Mouse (Mus musculus) adrenal gland, adult 18-20 months (tissue): ENCODE data around the gene Wdr70. TPM values are rescaled to one million over a fixed set of nuclear protein-coding genes. Genes with fewer than 3 reads are reported as not detected.

ENCODE experiments used
- DNase-seq, 2 experiments: peaks; one replicate each; pipeline ENCODE4 v3.0.0; 2021 to 2022; ENCODE audit warnings: low spot score in 2 of 2
- total RNA-seq, 2 experiments: library from RNA; stranded (reverse); gene quantifications; 1 replicate in 1 of 2; 2 replicates in 1 of 2; pipeline ENCODE4 v1.2.3; 2021

Wdr70 gene
- total RNA-seq, 2 experiments from 2014 or later = 30.1 to 31.1 TPM

DNA sequence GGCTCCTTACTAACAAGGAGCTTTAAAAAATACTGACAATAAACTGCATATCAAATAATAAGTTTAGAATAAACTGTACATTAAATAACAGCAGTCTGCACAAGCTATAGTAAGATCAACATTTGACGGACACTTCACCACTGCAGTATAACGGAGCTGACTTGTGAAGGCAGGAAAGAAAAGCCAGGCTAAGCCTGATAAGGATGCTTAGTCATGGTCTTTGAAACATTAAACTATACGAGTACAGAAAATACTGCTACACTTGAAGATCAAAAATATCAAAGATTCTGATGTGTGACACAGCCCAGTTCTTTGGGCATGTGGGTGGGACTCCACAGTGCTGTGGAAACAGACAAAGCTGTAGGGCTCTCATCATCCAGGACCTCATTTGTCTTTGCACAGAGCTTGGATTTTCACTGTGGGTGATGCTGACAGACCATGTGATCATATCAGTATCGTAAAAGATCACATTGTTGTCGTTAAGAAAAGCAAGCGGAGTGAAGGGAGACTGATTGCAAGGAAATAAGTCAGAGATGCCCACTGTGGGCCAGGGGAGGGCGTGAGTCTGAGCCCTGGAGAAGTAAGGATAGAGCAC, 163.3 kb downstream of the Wdr70 start:
- no peak for DNase-seq

DNA sequence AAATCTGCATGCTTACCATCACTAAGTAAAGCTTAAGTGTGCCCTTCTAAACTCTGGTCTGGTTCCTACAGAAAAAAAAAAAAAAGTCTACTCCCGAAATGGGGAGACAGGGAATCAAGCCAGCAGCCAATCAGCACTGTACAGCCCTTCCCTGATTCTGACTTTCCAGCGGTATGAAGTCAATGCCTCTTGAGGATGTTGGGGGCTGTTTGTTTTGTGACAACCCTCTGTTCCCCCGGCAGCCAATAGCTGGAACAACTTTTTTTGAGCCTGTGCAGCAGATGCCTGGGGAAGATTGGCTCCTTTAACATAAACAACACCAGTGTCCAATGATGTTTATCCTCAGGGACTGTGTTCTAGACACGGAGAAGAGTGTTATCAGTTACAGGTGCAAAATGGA, 164.4 kb downstream of the Wdr70 start:
- no peak for DNase-seq

DNA sequence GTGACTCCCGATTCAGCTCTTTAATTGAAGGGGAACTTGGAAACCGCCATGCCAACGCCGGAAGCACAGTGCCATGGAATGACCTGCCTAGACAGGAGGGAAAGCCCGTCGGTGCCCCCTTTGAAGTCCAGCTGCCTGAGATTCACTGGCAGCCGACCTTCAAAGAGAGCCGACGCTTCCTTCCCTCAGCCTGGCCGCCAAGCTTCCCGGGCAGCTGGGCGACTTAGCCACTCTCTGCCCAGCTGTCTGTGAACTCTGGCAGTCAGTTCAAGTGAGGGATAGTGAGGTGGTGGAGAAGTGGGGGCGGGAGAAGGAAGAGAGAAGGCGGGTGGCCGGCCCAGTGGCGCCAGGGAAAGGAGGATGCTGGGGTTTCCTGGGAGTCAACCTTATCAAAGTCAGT, 164.9 kb downstream of the Wdr70 start:
- DNase-seq = peak; percentile 24 to 27

DNA sequence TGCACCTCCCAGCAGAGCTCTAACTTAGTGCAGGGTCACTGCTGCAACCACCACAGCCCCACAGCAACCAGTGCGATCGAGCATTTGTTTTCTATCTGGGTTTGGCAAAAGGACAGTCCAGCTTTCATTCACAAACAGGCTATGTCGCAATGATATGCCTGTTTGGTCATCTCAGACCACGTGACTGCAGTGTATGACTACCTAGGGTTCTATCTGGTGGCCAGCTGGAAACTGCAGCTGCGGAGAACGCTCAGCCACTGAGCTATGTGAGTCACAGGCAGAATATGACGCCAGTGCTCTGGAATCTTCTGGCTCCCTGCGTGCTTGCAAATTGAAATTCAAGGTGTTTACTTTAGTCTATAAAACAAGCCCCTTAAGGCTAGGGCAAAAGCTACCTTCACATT, 167.4 kb downstream of the Wdr70 start:
- peak; percentile 37 to 40 for DNase-seq

DNA sequence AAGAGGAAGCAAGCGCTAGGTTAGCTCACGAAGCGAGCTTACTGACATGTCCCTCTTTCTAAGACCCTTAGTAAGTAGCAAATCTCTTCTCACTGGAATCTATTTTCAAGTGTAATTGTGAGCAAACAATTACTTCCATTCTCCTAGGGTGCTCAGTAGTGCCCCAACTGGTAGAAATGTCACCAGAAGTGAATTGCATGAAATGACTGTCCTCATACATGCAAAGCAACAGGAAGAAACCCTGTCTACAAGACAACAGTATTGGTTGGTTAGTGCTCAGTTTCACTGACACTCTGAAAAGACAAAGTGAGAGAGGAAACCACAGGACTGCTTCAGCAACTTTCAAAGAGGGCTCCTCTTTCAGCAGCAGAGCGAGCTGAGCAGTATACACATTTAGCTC, 173.6 kb downstream of the Wdr70 start:
- no peak for DNase-seq

DNA sequence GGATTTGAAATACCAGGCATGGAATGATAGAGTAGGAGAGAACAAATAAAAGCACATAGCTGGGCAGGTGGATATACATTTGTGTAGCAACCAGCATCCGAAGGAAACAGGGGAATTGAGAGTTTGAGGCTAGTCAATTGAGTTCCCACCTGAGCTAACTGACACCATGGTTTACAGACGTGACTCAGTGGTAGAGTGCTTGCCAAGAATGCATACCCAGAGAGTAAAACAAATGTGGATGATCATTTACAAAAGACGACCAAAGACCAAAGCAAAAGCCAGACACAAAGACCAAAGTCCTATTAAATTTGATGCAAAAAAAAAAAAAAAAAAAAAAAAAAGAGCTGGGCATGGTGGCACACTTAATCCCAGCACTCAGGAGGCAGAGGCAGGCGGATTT, 175.7 kb downstream of the Wdr70 start:
- no peak for DNase-seq

DNA sequence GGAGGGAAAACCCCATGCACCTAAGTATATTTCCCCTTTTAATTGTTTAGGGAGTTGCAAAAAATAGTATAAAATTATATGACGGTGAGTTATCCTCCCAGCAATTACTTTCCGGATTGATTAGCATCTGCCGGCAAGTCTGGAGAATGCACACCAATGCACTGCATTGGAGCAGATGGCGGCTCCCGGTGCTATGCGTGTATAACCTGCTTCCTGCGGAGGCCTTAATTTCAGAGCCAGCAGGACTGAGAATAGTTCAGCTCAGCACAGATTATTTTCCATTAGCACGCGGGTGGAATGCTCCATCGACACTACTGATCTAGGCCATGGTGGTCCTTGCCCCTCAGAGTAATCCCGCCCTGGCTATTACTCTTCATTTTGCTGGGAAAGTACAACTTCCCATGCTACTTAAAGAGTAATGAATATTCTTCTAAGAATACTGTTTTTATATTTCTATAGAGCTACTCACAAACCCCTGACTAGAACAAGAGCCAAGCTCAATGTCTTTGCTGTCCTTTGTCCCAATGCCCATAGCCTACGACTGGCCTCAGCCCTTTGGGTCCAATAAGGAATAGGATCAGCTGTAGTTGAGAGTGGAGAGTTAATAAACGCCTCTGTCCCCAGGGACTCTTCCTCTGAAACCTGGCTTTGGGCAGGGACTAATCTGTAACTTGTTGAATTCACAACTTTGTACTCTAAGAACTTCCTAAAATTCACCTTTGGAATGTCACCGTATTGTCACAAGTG, 176.5 kb downstream of the Wdr70 start:
- DNase-seq = no peak

DNA sequence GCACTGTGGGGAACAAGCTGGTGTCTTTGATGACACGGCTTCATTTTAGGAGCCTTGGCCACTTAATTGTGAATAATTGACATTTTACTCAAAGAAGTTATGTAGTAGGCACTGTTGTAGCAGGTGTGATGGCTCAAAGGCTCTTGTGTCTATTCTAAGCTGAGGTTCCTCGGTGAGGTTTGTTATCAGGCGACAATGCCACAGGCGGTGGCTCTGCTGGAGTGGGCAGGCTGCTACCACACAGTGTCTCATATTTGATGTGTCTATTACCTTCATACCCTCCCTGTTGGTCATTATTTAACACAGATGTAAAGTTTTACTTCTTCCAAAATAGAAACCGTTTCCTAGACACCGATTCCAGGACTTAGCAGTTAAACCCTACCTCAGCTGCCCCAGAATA, 177.9 kb downstream of the Wdr70 start:
- DNase-seq = no peak

DNA sequence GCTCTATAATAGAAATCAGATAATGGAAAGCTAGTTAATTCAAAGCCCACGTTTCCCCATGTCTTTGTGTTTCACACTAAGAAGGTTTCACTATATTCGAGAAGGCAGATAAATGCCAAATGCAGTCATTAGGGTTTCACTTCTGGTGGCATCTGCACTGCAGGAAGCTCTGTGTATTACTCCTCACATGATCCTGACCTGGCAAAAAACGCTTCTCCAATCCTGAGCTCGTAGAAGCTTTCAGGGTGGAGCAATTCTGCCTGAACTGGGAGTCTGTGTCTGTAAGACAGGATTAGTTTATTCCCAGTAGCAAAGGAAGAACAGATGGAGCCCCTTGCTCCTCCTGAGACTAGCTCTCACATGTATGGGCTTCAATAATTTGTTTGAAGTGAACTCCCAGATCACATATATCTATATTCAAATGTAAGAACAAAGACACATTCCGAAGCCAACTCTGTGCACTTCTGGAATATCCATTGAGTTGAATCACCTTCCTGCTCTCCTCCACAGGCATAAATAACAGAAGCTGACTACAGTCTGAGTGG, 192.4 kb downstream of the Wdr70 start:
- no peak for DNase-seq

DNA sequence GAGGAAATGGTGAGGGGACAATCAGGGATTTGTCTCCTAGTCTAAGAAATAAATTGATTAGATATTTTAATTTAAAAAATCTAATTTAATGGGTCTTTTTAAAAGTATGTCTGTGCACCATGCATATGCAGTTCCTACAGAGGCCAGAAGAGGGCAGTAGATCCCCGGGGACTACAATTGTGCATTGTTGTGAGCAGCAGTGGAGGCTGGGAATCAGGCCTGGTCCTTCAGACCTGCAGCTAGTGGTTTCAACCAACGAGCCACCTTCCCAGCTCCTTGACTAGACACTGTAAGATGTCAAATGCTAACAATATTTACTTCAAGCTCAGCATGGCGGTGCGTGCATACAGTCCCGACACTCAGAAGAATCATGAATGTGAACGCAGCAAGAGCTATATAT, 199.7 kb downstream of the Wdr70 start:
- DNase-seq = no peak

DNA sequence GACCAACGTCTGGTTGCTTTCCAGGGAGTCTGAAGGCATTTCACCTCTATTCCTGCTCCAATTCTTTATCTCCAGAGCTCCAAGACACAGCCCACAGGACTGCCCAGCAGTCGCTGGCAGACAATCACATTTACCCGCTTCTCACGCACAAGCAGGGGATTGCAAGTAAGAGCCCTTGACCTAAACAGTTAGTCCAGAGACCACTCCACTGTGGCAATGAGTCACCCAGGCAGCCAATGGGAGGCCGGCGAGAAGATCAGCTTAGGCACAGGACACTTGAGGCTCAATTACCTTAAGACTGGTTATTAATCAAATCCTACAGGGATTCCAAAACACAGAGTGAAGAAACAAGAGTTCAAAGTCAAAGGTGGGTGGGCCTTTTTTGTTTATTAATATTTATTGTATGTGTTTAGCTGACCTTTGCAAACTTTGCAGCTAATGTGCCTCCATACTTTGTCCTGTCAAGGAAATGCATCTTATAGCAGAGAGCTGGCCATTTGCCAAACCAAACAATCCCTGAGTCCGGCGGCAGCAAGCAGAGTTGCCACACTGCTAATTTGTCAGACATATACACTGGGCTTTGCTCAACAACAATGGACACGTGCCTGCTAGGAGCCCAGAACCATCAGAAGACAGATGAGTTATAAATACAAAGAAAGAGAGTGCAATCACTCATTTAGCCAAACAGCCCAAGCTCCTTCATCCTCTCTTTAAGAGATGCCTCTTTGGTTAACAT, 207.3 kb downstream of the Wdr70 start:
- no peak for DNase-seq

DNA sequence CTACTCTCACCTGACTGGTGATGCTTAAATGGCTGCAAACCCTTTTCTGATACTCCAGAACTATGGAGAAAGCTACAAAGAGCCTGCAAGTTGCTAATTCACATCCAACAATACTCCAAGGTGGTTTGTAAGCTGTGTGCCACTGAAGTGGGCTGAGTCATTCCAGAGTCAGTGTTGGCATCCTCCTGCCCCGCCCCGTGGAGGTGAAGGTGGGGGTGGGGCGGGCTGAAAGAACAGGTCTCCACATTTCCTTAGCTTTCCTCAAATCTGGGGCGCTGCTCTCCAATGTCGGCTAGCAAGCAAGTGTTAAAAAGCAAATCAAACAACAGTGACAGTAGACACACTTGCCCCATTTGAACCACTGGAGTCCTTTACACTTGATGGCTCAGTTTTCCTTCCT, 208.7 kb downstream of the Wdr70 start:
- DNase-seq = no peak

DNA sequence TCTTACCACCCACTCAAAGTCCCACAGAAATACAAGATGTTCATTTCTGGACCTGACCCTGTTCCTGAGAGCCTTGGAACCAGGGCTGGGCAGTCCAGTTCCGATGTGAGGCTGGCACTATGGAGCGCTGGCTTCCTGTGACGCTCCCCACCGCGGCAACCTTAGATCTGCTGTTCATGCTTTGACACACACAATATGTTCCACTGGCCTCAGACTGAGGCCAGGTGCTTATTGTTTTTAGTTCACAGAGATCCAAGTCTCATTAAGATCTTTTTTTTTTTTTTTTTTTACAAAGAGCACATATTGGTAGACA, 209.7 kb downstream of the Wdr70 start:
- no peak for DNase-seq

DNA sequence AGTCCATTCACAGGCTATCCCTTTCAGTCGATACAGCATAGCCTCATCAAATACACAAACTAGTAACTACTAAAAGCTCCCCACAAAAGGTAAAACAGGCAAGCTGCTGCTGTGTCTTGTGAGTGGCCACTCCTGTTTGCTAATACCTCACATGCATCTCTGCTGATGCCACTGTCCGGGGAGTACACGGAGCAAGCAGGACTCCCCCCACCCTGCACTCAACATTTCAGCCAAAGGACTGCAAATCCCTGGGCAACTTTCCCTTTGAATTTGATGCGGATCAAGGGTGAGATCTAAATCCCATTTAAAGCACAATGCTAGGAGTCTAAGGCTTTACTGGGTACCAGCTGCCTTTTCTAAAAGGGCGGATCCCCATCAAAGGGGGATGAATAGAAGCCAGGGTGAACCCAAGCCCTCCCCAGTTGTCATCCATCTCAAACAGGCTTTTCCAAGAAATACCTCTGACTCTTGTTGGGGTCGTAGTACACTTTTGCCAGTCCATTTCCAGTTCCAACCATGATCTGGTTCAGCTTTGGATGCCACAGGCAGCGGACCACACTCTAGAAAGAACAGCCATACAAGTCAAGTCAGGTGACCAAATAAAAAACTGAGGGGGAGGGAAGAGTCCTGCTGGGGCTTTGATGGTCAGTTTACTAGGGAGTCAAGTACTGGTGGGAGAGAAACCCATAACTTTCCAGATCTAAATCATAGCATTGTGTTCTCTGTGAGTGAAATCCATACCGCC, 210.2 kb downstream of the Wdr70 start:
- no peak for DNase-seq

DNA sequence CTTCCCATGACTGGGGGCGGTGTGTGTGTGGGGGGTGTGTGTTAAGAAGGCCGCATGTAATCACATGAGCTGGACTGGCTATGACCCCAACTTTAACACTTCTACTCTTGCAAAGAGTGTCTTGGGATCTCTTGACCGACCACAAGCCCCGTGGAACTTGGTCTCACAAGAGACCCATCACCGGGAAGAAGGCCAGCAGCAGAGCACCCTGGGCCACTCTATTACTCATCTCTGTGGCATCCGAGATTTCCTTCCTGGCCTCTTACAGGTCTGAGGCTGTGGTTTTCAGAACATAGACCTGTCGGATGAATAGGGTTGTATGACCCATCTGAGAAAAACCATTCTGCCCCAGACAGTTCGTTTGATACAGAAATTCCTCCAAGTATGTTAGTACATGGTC, 212.4 kb downstream of the Wdr70 start:
- no peak for DNase-seq

DNA sequence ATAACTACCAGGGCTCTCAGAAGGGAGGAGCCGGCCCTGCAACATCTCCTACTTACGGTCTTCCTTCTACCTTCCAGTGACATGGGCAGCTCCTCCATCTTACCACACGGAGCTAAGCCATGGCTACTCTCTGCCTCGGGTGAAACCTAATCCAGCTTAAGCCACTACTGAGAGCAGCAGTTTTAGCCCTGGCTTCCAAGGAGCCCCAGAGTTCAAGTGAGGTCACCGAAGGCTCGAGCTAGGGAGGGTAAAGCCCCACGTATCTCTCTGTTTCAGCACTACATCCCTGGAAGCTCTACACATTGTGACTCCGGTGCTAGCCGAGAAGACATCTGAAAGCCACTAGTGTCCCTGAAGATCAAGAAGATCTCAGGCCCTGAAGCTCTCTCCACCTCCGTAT, 213.9 kb downstream of the Wdr70 start:
- no peak for DNase-seq

DNA sequence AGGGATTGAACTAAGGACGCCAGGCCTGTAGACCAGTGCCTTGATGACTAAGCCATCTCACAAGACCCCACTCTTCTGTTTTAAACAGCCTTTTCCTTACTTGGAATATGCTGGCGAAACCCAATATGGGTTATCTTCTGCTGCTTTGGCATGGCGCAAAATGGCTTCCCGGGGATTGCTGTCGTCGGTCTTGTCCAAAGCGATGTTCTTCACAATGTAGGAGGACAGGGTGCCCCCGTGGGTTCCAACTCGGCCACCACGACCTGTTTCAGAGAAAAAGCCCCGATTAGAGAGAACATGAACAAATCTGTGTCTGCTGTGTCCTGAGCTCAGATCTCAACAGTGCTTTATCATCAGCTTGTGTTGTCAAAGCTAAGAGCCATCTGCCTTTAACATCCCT, 214.8 kb downstream of the Wdr70 start:
- DNase-seq = no peak

DNA sequence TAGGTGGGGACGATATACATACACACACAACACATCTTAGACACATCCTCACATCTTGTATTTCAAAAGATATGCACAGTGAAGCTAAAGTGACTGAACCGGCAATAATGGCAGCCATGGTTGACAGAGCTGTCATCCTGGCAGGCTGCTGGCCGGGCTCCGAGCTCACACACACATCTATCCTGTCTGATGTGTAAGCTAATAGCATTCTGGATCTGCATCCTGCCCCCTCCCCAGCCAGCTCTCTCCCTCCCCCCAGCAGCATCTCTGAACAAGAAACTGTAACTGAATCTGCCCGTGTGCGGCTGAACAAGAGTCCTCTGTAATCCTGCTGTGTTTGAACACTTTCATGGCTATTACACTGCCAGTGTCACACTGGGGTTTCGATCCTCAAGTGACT, 219.1 kb downstream of the Wdr70 start:
- no peak for DNase-seq

DNA sequence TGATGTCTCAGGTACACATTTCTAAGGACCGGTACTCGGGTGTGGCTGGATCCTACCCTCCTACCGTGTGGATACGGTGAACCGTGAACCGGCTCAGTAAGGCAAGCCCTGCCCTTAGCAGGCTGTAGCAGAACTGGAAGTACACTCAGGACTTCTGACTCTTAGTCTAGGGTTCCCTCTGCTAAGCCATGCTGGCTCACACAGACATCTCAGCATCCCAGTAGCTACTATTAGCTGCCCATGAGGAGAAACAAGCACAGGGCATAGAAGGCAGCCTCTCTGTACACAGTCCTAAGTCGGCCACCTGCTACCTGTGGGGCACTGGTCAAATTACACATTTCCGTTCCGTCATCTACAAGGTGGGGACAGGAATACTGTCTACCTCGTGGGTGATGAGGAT, 220.1 kb downstream of the Wdr70 start:
- DNase-seq = no peak

DNA sequence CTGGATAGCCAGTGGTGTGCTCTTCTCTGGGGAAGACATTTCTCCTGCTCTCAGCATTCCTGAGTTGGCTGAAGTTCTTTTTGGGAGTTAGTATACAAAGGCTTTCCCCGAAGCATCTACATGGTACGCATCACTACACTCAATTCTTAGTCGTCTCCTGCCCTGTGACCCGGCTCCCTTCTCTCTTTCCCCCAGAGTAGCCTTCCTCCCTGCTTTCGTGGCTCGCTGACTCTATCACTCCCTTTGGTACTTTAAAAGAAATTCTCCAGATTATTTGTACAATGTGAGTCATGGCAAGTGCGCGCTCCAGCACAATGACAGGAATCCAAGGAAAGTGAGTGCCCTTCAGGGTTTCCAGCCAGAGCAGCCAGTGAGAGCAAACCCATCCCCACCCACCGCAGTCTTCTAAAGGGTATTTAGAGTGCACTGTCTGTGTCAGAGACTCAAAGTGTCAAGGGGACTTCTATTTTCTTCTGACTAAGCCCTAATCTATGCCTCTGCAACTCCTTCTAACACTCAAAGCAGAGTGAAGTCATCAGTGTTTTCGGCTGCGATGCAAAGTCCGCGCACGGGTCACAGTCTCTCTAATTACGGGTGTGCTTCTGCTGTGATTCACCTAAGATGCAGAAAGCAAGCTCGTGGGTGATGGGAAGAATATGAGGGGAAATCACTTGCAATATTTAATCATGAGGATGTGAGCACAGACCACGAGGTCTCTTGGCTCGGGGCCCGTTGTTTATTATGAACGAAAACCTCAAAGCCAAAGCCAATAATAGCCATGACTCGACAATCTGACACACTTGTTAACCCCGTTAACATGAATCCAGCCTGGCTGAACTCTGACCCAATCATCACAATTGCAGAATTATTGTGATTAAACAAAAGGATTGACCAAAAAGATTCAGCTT, 221.2 kb downstream of the Wdr70 start:
- DNase-seq = no peak

DNA sequence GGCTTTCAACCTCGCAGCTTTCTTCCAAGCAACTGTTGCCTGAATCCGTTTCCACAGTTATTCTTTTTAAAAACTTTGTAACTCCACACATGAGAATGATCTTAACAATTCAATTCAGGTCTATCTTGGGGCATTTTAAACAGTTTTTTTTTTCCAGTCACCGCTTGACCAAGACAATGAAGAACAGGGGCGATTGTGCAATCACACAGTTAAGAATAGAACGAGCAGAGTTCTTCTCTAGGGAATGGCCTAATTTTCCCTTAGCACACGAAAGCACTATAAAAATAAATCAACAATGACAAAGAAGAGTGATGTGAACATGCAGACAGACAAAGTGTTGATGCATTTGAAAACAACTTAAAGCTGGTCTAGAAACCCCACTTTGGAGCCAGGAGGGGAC, 223.1 kb downstream of the Wdr70 start:
- DNase-seq = no peak
